Mouse (Mus musculus) activated CD4-positive, CD25-positive, alpha-beta regulatory T cell, adult 9 weeks (primary cell): ENCODE results near the gene Sdc1. TPM values are rescaled to one million over a fixed set of nuclear protein-coding genes. Genes with fewer than 3 reads are reported as not detected.

Experiments
- polyA plus RNA-seq: library from polyadenylated mRNA; unstranded; fragments of 100-300 nt; shearing (Covaris generic); gene quantifications from one replicate; pipeline ENCODE4 v1.2.1, GENCODE M21; 2017

Gene Sdc1
- 0.49 TPM for polyA plus RNA-seq

DNA sequence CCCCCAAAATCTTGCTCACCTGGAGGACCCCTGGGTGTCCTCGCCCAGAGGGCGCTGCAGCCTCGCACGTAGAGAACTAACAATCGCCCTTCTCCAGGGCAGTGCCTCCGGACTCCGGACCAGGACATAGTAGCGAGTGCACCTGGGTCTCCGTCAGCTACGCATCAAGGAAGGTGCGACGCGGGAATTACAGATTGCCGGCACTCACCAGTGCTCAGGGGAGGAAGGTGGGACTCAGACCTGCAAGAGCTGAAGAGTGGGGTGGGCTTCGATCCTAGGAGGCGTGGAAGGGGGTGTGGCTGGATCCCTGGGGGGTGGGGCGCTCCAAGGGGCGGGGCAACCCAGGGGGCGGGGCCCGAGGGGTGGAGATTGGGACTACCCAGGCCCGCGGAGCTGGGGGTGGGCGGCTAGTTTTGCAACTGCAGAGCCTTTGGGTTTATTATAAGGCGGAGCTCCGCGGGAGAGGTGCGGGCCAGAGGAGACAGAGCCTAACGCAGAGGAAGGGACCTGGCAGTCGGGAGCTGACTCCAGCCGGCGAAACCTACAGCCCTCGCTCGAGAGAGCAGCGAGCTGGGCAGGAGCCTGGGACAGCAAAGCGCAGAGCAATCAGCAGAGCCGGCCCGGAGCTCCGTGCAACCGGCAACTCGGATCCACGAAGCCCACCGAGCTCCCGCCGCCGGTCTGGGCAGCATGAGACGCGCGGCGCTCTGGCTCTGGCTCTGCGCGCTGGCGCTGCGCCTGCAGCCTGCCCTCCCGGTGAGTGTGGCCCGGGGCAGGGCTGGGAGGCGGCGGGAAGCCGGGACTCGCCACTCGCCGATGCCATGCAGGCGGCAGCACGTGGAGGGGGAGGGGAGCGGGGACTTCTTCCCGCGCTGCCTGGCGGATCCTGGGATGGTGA, at the start of gene Sdc1:
TSS of gene Sdc1 (plus strand) at position 378 of the 898 bp plus-strand sequence.

Other genes starting within 250 kb of the Sdc1 start
- not detected for gene Slc7a15, start 172.3 kb upstream of the Sdc1 start, polyA plus RNA-seq
- gene Pum2, start 97.2 kb upstream of the Sdc1 start, polyA plus RNA-seq = 15.5 TPM
- 184 TPM for gene Laptm4a, start 150.3 kb downstream of the Sdc1 start, polyA plus RNA-seq
- not detected for gene Matn3, start 176.6 kb downstream of the Sdc1 start, polyA plus RNA-seq
- 4.4 TPM for gene Wdr35, start 202.6 kb downstream of the Sdc1 start, polyA plus RNA-seq